Mouse (Mus musculus) embryonic fibroblast, embryonic 13.5 days (primary cell): ENCODE results near the gene Bcar3.

ENCODE experiments used
- CTCF ChIP-seq: IDR thresholded peaks from 2 replicates; pipeline ENCODE4 v1.5.1; 2011; ENCODE audit warnings: mild to moderate bottlenecking, control low read depth, low read length, moderate library complexity, borderline replicate concordance; ENCODE audit not compliant: insufficient read depth
- POLR2A ChIP-seq: IDR thresholded peaks from 2 replicates; pipeline ENCODE4 v1.6.1; 2011; ENCODE audit warnings: low read depth, mild to moderate bottlenecking, control low read depth, low read length, moderate library complexity

GRCm38 (mm10) chr3:122445696-122446095 is 151.8 kb downstream of the Bcar3 start:
- TF ChIP-seq POLR2A (no peak), CTCF (no peak)
